Mouse (Mus musculus) ES-E14 (cell line): ENCODE measurements at regions not wholly inside any gene's neighbourhood (a gene's known extent, or its start where the extent isn't known, plus 50 kb on each side); places are given as distances from the start of the nearest gene placed in this dataset.

Experiments
- DNase-seq: peaks from one replicate; pipeline ENCODE4 v3.0.0-alpha.2; 2013; ENCODE audit warnings: low read depth, low spot score
- H3K27ac ChIP-seq: 2 replicates; pipeline ENCODE4 v1.5.1; 2012; ENCODE audit warnings: low read depth, mild to moderate bottlenecking, low read length, moderate library complexity, mixed read lengths; ENCODE audit not compliant: poor library complexity, insufficient read depth, severe bottlenecking
- H3K36me3 ChIP-seq: 2 replicates; pipeline ENCODE4 v1.6.1; 2012; ENCODE audit warnings: mild to moderate bottlenecking, low read length, moderate library complexity, mixed read lengths; ENCODE audit not compliant: control insufficient read depth, poor library complexity, insufficient read depth, severe bottlenecking
- H3K4me1 ChIP-seq, 2 experiments: fragments of 150-350 bp in 1 of 2; sonication (generic) in 1 of 2; 2 replicates each; pipeline ENCODE4 v1.6.1; 2012; ENCODE audit warnings: low read length in 2 of 2, mild to moderate bottlenecking in 1 of 2, mixed read lengths in 1 of 2; ENCODE audit not compliant: control insufficient read depth in 2 of 2, insufficient read depth in 2 of 2, poor library complexity in 1 of 2
- H3K4me3 ChIP-seq, 2 experiments: fragments of 150-350 bp in 1 of 2; sonication (generic) in 1 of 2; 2 replicates each; pipeline ENCODE4 v1.5.1; 2012; ENCODE audit warnings: low read length in 2 of 2, low read depth in 1 of 2, mild to moderate bottlenecking in 1 of 2, mixed read lengths in 1 of 2; ENCODE audit not compliant: insufficient read depth in 1 of 2, poor library complexity in 1 of 2, severe bottlenecking in 1 of 2
- H3K9ac ChIP-seq: 2 replicates; pipeline ENCODE4 v1.6.1; 2012; ENCODE audit warnings: low read depth, mild to moderate bottlenecking, low read length, mixed read lengths; ENCODE audit not compliant: poor library complexity, insufficient read depth, severe bottlenecking
- H3K9me3 ChIP-seq: fragments of 150-350 bp; sonication (generic); 2 replicates; pipeline ENCODE4 v1.6.1; 2012; ENCODE audit warnings: low read depth, mild to moderate bottlenecking, low read length; ENCODE audit not compliant: control insufficient read depth, insufficient read depth
- CHD2 ChIP-seq: IDR thresholded peaks from 2 replicates; pipeline ENCODE4 v1.6.1; 2014; ENCODE audit warnings: mild to moderate bottlenecking, low read depth, low read length, inconsistent platforms
- HCFC1 ChIP-seq: IDR thresholded peaks from 2 replicates; pipeline ENCODE4 v1.6.1; 2012; ENCODE audit warnings: low read length, inconsistent platforms, borderline replicate concordance; ENCODE audit not compliant: insufficient read depth
- MAFK ChIP-seq: IDR thresholded peaks from 2 replicates; pipeline ENCODE4 v1.6.1; 2014; ENCODE audit warnings: mild to moderate bottlenecking, low read depth, low read length, inconsistent platforms; ENCODE audit not compliant: insufficient read depth
- ZC3H11A ChIP-seq: IDR thresholded peaks from 2 replicates; pipeline ENCODE4 v1.6.1; 2012; ENCODE audit warnings: low read depth, mild to moderate bottlenecking, inconsistent platforms, low read length, borderline replicate concordance
- ZNF384 ChIP-seq: IDR thresholded peaks from 2 replicates; pipeline ENCODE4 v1.6.1; 2012; ENCODE audit warnings: low read depth, low read length, inconsistent platforms
- in situ Hi-C, 2 experiments: fragments of 600-800 bp; cut with MboI; formaldehyde crosslinking; loops; one replicate each; pipeline ENCODE4 v1.15.1; 2025; ENCODE audit warnings: low sequenced_read_pairs in 2 of 2, inconsistent platforms in 1 of 2; ENCODE audit not compliant: unreplicated experiment in 2 of 2

GRCm38 (mm10) chr12:107648008-107648407 is 159.6 kb downstream of the 3110018I06Rik start:
- no peak overlapping the region for H3K27ac ChIP-seq
- DNase-seq, result no peak
- no peaks in the 10 kb centered on the region for H3K9me3 ChIP-seq
- in situ Hi-C loops, result no loop called here
- H3K4me3 ChIP-seq, result no peak overlapping the region
- TF ChIP-seq CHD2 (no peak), ZNF384 (no peak), ZC3H11A (no peak), HCFC1 (no peak), MAFK (no peak)
- H3K4me1 ChIP-seq, result no peaks in the 10 kb centered on the region
- no peaks in the 10 kb centered on the region for H3K36me3 ChIP-seq
- H3K9ac ChIP-seq, result no peak overlapping the region

GRCm38 (mm10) chr12:107652126-107652728 is 163.8 kb downstream of the 3110018I06Rik start:
- H3K27ac ChIP-seq, result no peak overlapping the region

GRCm38 (mm10) chr12:107653131-107653530 is 164.7 kb downstream of the 3110018I06Rik start:
- H3K9ac ChIP-seq, result no peak overlapping the region
- H3K4me1 ChIP-seq, result no peaks in the 10 kb centered on the region
- H3K9me3 ChIP-seq, result no peaks in the 10 kb centered on the region
- no peak for DNase-seq
- no peak for TF ChIP-seq HCFC1
- no peak overlapping the region for H3K4me3 ChIP-seq
- H3K27ac ChIP-seq, result no peak overlapping the region
- no peaks in the 10 kb centered on the region for H3K36me3 ChIP-seq
- in situ Hi-C loops, result no loop called here

More at GRCm38 (mm10) chr12:107652126-107652728, 163.8 kb downstream of the 3110018I06Rik start:
- no peak overlapping the region for H3K9ac ChIP-seq
- H3K4me1 ChIP-seq, result no peaks in the 10 kb centered on the region
- no peak overlapping the region for H3K4me3 ChIP-seq
- TF ChIP-seq CHD2 (no peak), ZNF384 (no peak), HCFC1 (no peak), MAFK (no peak), ZC3H11A (no peak)
- in situ Hi-C loops, result no loop called here
- no peaks in the 10 kb centered on the region for H3K36me3 ChIP-seq
- H3K9me3 ChIP-seq, result no peaks in the 10 kb centered on the region
- no peak for DNase-seq

- Histone ChIP-seq H3K36me3 (no peaks in the 10 kb centered on the region), H3K4me3 (no peak overlapping the region), H3K27ac (no peak overlapping the region), H3K9me3 (no peaks in the 10 kb centered on the region), H3K9ac (no peak overlapping the region), H3K4me1 (no peaks in the 10 kb centered on the region)
- no peak for DNase-seq
- in situ Hi-C loops, result no loop called here
- TF ChIP-seq HCFC1, result no peak
- TF ChIP-seq CHD2, result no peak
- TF ChIP-seq ZNF384, result no peak
- no peak for TF ChIP-seq MAFK
- TF ChIP-seq ZC3H11A, result no peak
Observed at GRCm38 (mm10) chr12:107656846-107657245, 168.4 kb downstream of the 3110018I06Rik start.

GRCm38 (mm10) chr12:107658241-107658640 is 169.8 kb downstream of the 3110018I06Rik start:
- no peak overlapping the region for H3K4me3 ChIP-seq
- H3K36me3 ChIP-seq, result no peaks in the 10 kb centered on the region
- TF ChIP-seq ZNF384, result no peak
- no peak for TF ChIP-seq HCFC1
- no peak for TF ChIP-seq MAFK
- no peak for TF ChIP-seq CHD2
- no peaks in the 10 kb centered on the region for H3K9me3 ChIP-seq
- no peak overlapping the region for H3K27ac ChIP-seq
- H3K9ac ChIP-seq, result no peak overlapping the region
- in situ Hi-C loops, result no loop called here
- no peaks in the 10 kb centered on the region for H3K4me1 ChIP-seq
- no peak for DNase-seq
